Mouse (Mus musculus) lung, postnatal 0 days (tissue): ENCODE data around the gene Itga9.

Experiments
- CTCF ChIP-seq: IDR thresholded peaks from 2 replicates; pipeline ENCODE4 v1.5.1; 2016; ENCODE audit warnings: antibody characterized with exemption, mild to moderate bottlenecking
- EP300 ChIP-seq: IDR thresholded peaks from 2 replicates; pipeline ENCODE4 v1.6.1; 2016; ENCODE audit warnings: antibody characterized with exemption, mild to moderate bottlenecking, control low read depth

DNA sequence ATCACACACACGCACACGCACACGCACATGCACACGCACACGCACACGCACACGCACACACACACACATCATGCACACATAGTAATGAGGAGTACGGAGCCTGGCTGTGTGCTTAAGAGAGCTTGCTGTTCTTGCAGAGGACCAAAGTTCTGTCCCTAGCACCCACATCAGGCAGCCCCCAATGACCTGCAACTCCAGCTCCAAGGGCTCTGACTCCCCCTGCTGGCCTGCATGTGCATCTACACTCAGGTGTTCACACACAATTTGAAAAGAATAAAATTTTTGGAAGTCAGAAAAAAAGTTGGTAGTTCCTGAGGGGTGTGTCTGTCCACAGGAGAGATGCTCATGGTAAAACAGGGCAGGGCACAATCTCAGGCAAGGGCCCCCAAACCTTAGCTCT, 209.1 kb downstream of the Itga9 start:
- peak; percentile 53 for TF ChIP-seq CTCF
- no peak for TF ChIP-seq EP300
